Mouse (Mus musculus): ENCODE data around the gene Acox3.

DNA sequence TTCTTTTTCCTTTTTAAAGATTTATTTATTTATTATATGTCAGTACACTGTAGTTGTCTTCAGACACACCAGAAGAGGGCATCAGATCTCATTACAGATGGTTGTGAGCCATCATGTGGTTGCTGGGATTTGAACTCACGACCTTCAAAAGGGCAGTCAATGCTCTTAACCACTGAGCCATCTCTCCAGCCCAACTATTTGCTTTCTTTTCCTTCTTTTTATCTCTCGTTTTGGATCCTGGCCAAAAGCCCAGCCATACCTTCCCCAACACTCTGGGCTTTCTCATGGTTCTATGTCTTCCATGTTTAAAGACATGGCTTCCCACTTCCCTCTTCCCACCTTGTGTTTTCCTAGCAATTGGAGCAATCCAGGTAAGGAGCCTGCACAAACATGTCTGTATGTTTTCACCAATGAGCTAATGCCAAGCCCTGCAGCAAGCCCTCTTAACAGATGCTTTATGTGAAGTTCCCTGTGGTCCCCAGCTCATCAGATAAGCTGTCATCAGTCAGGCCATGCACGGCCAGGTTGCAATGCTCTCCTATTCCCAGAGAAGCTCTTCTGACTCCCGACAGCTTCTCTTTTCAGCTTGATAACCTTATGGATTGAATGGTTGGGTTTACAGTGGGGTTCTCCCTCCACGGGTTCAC is 3.5 kb upstream of the Acox3 start:
- TF ChIP-seq CTCF (IDR thresholded peaks at IDR 0.05) = no peak
- no peak for TF ChIP-seq POLR2A (IDR thresholded peaks at IDR 0.05; ENCODE audit: insufficient read depth, low read depth, low read length)

All from heart, adult 2 months (tissue).